Mouse (Mus musculus): Measurements from ENCODE around the gene Ppp3r1.
A peak's percentile ranks its signal among the peaks of the same experiment; 100 is the strongest.

Gene Ppp3r1

GRCm38 (mm10) chr11:17158858-17159737, at the start of gene Ppp3r1:
TSS of gene Ppp3r1 (plus strand) at chr11:17159263.
- peak; percentile 97 for DNase-seq

- DNase-seq, result no peak
Measured at GRCm38 (mm10) chr11:17112419-17113090, 46.5 kb upstream of the Ppp3r1 start.

GRCm38 (mm10) chr11:17126418-17126817, 32.6 kb upstream of the Ppp3r1 start:
- DNase-seq, result no peak

GRCm38 (mm10) chr11:17135638-17136037, 23.4 kb upstream of the Ppp3r1 start:
- no peak for DNase-seq

- DNase-seq, result no peak
Measured at GRCm38 (mm10) chr11:17138306-17139033, 20.6 kb upstream of the Ppp3r1 start.

- DNase-seq, result peak; percentile 34
Measured at GRCm38 (mm10) chr11:17159738-17160241, 727 bp downstream of the Ppp3r1 start.

- DNase-seq, result peak; percentile 55
Measured at GRCm38 (mm10) chr11:17160242-17160641, 1.2 kb downstream of the Ppp3r1 start.

GRCm38 (mm10) chr11:17163956-17164355, 4.9 kb downstream of the Ppp3r1 start:
- no peak for DNase-seq

GRCm38 (mm10) chr11:17166627-17167026, 7.6 kb downstream of the Ppp3r1 start:
- no peak for DNase-seq

GRCm38 (mm10) chr11:17169262-17169661, 10.2 kb downstream of the Ppp3r1 start:
- DNase-seq, result no peak

- no peak for DNase-seq
Measured at GRCm38 (mm10) chr11:17170938-17171729, 12.1 kb downstream of the Ppp3r1 start.

GRCm38 (mm10) chr11:17172300-17172699, 13.2 kb downstream of the Ppp3r1 start:
- no peak for DNase-seq

- no peak for DNase-seq
Measured at GRCm38 (mm10) chr11:17176638-17177037, 17.6 kb downstream of the Ppp3r1 start.

- no peak for DNase-seq
Measured at GRCm38 (mm10) chr11:17180753-17181152, 21.7 kb downstream of the Ppp3r1 start.

GRCm38 (mm10) chr11:17181807-17182206, 22.7 kb downstream of the Ppp3r1 start, which contains the start of gene Wdr92:
TSS of gene Wdr92 (plus strand) at chr11:17182107.
- no peak for DNase-seq

- no peak for DNase-seq
Measured at GRCm38 (mm10) chr11:17183165-17183564, 24.1 kb downstream of the Ppp3r1 start.

- no peak for DNase-seq
Measured at GRCm38 (mm10) chr11:17187649-17188048, 28.6 kb downstream of the Ppp3r1 start.

- DNase-seq, result no peak
Measured at GRCm38 (mm10) chr11:17188786-17189185, 29.7 kb downstream of the Ppp3r1 start.

- DNase-seq, result no peak
Measured at GRCm38 (mm10) chr11:17192151-17192844, 33.2 kb downstream of the Ppp3r1 start.

- no peak for DNase-seq
Measured at GRCm38 (mm10) chr11:17199170-17199569, 40.1 kb downstream of the Ppp3r1 start.

GRCm38 (mm10) chr11:17199840-17200501, 40.9 kb downstream of the Ppp3r1 start:
- DNase-seq, result no peak

All from lung, postnatal 14 days (tissue).